Mouse (Mus musculus): ENCODE measurements around the gene Srp68.
A peak's percentile ranks its signal among the peaks of the same experiment; 100 is the strongest.

Srp68 gene

DNA sequence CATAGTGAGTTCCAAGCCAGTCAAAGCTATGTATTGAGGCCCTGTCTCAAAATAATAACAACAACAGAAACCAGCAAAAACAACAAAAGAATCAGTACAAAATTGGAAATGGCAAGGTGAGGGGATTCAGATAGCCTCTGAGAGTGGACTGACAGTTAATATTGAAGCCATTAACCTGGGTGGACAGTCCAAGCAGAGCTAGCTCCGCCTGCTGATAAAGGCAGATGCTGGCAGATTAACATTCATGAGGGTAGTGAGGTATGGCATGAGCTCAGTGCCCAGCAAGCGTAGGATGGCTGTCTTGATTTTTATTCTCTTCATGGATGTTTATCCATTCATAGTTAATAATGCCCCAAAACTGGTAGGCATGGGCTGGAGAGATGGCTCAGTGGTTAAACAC lies 72.9 kb downstream of the Srp68 start:
- DNase-seq, result no peak

GRCm38 (mm10) chr11:116198639-116199531 lies 75.1 kb downstream of the Srp68 start, which contains the start of the genes Ten1 and Acox1:
TSS of gene Ten1 (plus strand) at chr11:116198855.
TSS of gene Acox1 (minus strand) at chr11:116199045.
- DNase-seq, result peak; percentile 94

- no peak for DNase-seq
Observed at GRCm38 (mm10) chr11:116198132-116198531, 75.9 kb downstream of the Srp68 start.

DNA sequence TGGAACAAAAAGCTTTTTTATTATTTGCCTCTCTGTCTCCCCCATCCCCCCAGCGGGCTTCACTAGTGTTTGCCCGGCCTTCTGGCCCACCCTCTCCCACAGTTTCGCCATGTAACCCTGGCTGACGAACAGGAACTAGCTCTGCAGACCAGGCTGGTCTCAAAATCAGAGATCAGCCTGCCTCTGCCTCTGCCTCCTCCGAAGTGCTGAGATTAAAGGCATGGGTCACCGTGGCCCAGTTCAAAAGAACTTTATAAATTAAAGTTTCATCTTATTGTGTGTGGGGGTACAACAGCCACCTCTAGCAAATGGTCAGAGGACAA lies 76.5 kb downstream of the Srp68 start:
- DNase-seq, result no peak

DNA sequence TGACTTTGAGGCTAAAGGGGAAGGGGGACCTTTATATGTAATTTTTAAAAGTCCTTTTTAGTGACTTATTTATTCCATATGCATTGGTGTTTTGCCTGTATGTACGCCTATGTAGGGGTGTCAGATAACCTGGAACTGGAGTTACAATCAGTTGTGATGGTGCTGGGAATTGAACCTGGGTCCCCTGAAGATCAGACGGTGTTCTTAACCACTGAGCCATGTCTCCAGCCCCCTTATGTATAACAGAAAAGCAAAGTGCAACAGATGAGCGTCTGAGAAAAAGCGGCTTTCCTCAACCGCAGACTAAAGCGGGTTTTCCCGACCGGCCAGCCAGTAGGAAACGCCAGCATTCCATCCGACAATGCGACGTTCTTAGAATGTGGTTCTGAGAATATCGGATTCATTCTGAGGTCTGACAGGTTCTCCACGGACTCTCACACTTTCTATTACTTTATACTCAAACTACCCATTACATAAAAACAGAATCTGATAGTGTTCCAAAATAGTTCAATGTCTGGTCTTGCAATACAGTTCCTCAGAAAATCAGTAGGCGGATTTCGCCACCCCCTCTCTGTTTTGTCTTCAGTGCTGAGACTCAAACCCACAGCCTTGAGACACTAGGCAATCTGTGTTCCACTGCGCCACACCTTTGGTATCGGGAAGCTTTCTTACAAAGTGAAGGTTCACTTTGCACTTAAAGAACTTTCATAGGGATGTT lies 77.0 kb downstream of the Srp68 start:
- DNase-seq, result no peak

DNA sequence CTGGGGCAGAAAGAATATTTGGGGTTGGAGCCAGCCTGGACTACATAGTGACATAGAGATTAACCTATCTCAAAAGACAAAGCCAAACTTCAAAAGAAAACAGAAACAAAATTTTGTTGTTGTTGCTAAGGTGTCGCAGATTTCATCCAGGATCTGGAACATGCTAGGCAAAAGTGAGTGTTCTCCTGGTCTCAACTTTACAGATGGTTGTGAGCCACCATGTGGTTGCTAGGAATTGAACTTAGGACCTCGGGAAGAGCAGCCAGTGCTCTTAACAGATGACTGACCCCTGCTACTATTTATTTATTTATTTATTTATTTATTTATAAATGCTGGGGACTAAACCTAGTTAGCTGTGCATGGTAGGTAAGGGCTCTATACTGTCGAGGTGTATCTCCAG lies 77.7 kb downstream of the Srp68 start:
- no peak for DNase-seq

GRCm38 (mm10) chr11:116195252-116195651 lies 78.8 kb downstream of the Srp68 start:
- no peak for DNase-seq

Measured in right cerebral cortex, postnatal 14 days (tissue).